Mouse (Mus musculus): ENCODE data around the gene Ruvbl1.

The Ruvbl1 gene

GRCm38 (mm10) chr6:88544644-88545396 is 79.6 kb downstream of the Ruvbl1 start:
- DNase-seq (ENCODE audit: low read depth, low spot score), result no peak

- DNase-seq (ENCODE audit: low read depth, low spot score), result no peak
These were observed 80.2 kb downstream of the Ruvbl1 start for GRCm38 (mm10) chr6:88545397-88545790.

Measured in CD4-positive, CD25-positive, alpha-beta regulatory T cell, adult 2 months (primary cell).